Mouse (Mus musculus) limb, embryonic 15.5 days (tissue): Measurements from ENCODE around the gene Stpg2. TPM values are rescaled to one million over a fixed set of nuclear protein-coding genes. Genes with fewer than 3 reads are reported as not detected.
"Not testable (repeated sequence)": the region's sequence is repeated elsewhere in the genome, so short reads cannot be mapped to it uniquely, and the experiment has no call there.

Experiments
- ATAC-seq: fragments of 200-750 bp; cut with Nextera tagmentation; 2 replicates; pipeline ENCODE4 v1.8.0; 2017; ENCODE audit warnings: low read depth, moderate TSS enrichment; ENCODE audit not compliant: insufficient number of reproducible peaks, low FRiP score, low TSS enrichment
- H3K27ac ChIP-seq: fragments of 300-500 bp; sonication (generic); 2 replicates; pipeline ENCODE4 v1.5.1; 2015; ENCODE audit warnings: moderate library complexity, mild to moderate bottlenecking, inconsistent platforms
- H3K27me3 ChIP-seq: fragments of 300-500 bp; sonication (generic); 2 replicates; pipeline ENCODE4 v1.6.1; 2015; ENCODE audit warnings: inconsistent platforms
- H3K36me3 ChIP-seq: fragments of 300-500 bp; sonication (generic); 2 replicates; pipeline ENCODE4 v1.6.1; 2015; ENCODE audit warnings: inconsistent platforms
- H3K4me1 ChIP-seq: fragments of 300-500 bp; sonication (generic); 2 replicates; pipeline ENCODE4 v1.6.1; 2015; ENCODE audit warnings: inconsistent platforms
- H3K4me2 ChIP-seq: fragments of 300-500 bp; sonication (generic); 2 replicates; pipeline ENCODE4 v1.6.1; 2015; ENCODE audit warnings: mild to moderate bottlenecking, inconsistent platforms
- H3K4me3 ChIP-seq: fragments of 300-500 bp; sonication (generic); 2 replicates; pipeline ENCODE4 v1.5.1; 2015; ENCODE audit warnings: mild to moderate bottlenecking, inconsistent platforms
- H3K9ac ChIP-seq: fragments of 300-500 bp; sonication (generic); 2 replicates; pipeline ENCODE4 v1.6.1; 2015; ENCODE audit warnings: inconsistent platforms
- H3K9me3 ChIP-seq: fragments of 300-500 bp; sonication (generic); 2 replicates; pipeline ENCODE4 v1.6.1; 2016; ENCODE audit warnings: inconsistent platforms
- WGBS: fragments of 180-500 bp; shearing (Covaris S2); methylation state at CpG from one replicate; pipeline ENCODE4 v1.1.7; 2015; 5-methylcytosine and 5-hydroxymethylcytosine counted together
- polyA plus RNA-seq: library from polyadenylated mRNA; unstranded; fragments of >200 nt; fragmentation: Nextera tagmentation; extraction: Ambion mirVana; gene quantifications from 2 replicates; pipeline ENCODE4 v1.2.1, GENCODE M21; 2015

Gene Stpg2
- polyA plus RNA-seq, 1 experiment from 2014 or later = not detected

DNA sequence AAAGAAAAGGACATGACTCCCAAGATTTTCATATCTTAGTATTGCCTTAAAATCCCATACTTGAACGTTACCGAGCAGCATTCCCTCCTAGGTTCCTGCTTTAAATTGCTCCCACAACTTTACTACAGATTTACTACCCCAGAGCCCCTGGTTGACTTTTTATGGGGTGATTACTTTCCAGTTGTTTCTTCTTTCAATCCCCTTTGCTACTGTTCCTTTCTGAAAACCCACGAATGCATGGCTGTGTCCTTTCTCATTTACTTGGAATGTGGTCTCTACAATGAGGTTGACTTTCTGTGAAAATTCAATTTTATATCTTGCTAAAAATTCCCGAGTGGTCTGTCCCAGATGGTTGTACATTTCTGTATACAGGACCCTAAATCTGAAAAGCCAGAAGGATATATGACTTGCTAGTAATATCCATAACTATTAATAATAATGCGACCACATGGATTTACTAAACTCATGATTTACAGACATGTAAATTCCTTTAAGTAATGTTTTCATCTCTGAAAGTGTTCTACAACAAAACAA lies 458.3 kb downstream of the Stpg2 start:
- Histone ChIP-seq H3K36me3 (no peaks in the 10 kb centered on the region), H3K4me3 (no peak overlapping the region), H3K4me2 (no peak overlapping the region), H3K27ac (no peak overlapping the region), H3K27me3 (no peaks in the 10 kb centered on the region), H3K4me1 (no peaks in the 10 kb centered on the region), H3K9me3 (no peaks in the 10 kb centered on the region), H3K9ac (no peak overlapping the region)
- 22% methylated on average over 5 of the region's 5 CpGs for WGBS
- no peak for ATAC-seq

DNA sequence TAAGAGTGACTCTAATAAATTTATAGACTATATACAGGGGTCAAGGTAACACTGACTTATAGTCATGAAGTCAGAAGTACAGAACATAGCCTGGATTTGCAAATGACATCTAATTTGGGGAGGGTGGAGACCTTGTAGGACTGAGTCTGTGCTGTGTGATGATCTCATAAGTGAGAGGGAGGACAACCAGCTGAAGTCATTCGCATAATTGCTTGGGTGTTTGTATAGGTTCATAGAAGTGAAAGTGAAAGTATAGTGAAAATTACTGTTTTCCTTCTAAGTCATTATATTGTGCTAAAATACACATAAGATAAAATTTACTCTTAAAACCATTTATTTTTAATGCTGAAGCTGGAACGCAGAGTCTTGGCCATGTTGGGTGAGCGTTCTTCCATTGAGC lies 459.6 kb downstream of the Stpg2 start:
- Histone ChIP-seq H3K9ac (no peak overlapping the region), H3K27ac (no peak overlapping the region), H3K4me3 (no peak overlapping the region), H3K36me3 (no peaks in the 10 kb centered on the region), H3K27me3 (no peaks in the 10 kb centered on the region), H3K9me3 (no peaks in the 10 kb centered on the region), H3K4me1 (no peaks in the 10 kb centered on the region), H3K4me2 (no peak overlapping the region)
- no peak for ATAC-seq
- WGBS = 85% methylated on average over 3 of the region's 3 CpGs

DNA sequence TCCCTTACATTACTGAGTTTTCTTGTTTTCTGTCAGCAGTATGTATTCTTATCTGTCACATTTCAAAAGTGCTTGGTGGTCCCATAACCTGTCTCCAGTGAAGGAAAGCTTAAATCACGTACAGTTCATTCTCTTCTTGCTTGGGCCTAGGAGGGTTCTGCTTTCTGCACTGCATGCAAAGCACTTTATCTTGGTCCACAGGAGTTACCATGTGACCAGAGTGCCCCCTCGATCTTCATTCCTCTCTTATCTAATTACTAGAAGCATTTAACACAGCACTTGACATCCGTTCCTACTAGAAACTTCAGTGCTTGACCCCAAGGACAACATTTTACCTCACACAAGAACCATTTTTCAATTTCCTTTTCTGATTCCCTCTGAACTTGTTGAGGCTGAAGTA lies 470.7 kb downstream of the Stpg2 start:
- no peaks in the 10 kb centered on the region for H3K36me3 ChIP-seq
- no peaks in the 10 kb centered on the region for H3K27me3 ChIP-seq
- no peak overlapping the region for H3K4me3 ChIP-seq
- WGBS = 66% methylated on average over 3 of the region's 3 CpGs
- H3K27ac ChIP-seq = no peak overlapping the region
- no peak overlapping the region for H3K4me2 ChIP-seq
- no peak overlapping the region for H3K9ac ChIP-seq
- no peaks in the 10 kb centered on the region for H3K9me3 ChIP-seq
- no peaks in the 10 kb centered on the region for H3K4me1 ChIP-seq
- no peak for ATAC-seq

DNA sequence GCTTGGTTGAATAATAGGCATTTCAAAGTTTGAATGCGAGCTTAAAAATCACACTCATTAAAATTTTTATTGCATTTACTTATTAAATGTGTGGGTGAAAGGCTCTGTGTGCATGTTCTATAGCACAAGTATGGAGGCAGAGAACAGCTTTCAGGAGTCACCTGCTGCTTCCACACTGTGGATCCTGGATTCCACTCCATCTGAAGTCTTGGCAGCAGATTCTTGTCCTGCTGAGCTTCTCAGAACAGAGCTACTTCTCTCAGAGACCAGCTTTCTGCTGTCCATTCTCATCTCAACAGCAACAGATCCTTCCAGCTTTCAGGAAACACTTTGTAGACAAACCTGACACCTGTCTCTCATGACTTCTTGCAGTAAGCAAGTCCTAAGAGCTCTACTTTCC lies 471.2 kb downstream of the Stpg2 start:
- Histone ChIP-seq H3K27ac (no peak overlapping the region), H3K4me1 (no peaks in the 10 kb centered on the region), H3K9me3 (no peaks in the 10 kb centered on the region), H3K27me3 (no peaks in the 10 kb centered on the region), H3K4me2 (no peak overlapping the region), H3K4me3 (no peak overlapping the region), H3K36me3 (no peaks in the 10 kb centered on the region), H3K9ac (no peak overlapping the region)
- WGBS = 39% methylated on average over 1 of the region's 1 CpGs
- ATAC-seq = no peak

DNA sequence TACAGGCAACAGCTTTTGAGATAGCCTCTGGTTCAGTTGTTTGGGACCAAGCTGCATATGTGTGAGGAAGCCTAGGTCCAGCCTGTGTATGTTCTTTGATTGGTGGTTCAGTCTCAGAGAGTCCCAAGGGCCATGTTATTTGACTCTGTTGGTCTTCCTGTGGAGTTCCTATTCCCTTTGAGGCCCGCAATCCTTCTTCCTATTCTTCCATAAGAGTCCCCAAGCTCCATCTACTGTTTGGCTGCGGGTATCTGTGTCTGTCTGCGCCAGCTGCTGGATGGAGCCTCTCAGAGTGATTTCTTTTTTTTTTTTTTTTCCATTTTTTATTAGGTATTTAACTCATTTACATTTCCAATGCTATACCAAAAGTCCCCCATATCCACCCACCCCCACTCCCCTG lies 498.7 kb downstream of the Stpg2 start:
- not testable (repeated sequence) for H3K27me3 ChIP-seq, H3K4me1 ChIP-seq, H3K27ac ChIP-seq, H3K4me3 ChIP-seq, H3K36me3 ChIP-seq, H3K9me3 ChIP-seq, H3K9ac ChIP-seq, H3K4me2 ChIP-seq, ATAC-seq
- 96% methylated on average over 3 of the region's 3 CpGs for WGBS

DNA sequence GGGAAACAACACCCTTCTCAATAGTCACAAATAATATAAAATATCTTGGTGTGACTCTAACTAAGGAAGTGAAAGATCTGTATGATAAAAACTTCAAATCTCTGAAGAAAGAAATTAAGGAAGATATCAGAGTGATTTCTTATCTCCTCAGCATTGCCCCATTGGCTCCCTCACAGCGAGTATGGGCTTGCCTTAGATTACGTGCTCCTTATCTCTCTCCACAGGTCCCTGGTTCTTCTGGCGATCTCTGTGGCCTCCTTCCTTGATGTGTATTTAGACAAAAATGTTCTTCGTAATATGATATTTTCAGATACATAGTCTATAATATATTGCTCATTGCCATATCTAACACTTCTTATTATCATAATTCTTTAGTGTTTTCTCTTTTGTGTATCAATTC lies 501.9 kb downstream of the Stpg2 start:
- WGBS = 88% methylated on average over 4 of the region's 4 CpGs
- not testable (repeated sequence) for H3K9me3 ChIP-seq, H3K9ac ChIP-seq, H3K27ac ChIP-seq, H3K36me3 ChIP-seq, H3K4me1 ChIP-seq, H3K4me3 ChIP-seq, H3K4me2 ChIP-seq, ATAC-seq, H3K27me3 ChIP-seq

DNA sequence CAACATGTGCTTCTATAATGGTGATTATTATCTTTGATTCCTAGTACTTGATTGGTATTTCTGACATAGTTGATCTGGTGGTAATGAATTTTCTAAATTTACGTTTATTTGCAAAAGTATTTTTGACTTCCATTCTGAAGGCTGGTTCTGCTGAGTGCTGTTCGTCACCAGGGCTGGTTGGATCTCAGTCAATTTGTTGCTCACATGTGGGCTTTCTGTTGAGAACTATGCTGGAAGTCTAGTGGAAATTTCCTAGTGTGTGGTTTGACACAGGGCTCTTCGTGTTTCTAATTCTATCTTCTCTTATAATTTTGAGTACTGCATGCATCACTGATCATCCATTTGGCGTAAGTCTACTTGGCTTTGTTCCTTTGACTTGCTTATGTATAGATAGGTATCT lies 504.3 kb downstream of the Stpg2 start:
- no peaks in the 10 kb centered on the region for H3K9me3 ChIP-seq
- H3K9ac ChIP-seq = no peak overlapping the region
- H3K4me3 ChIP-seq = no peak overlapping the region
- H3K36me3 ChIP-seq = no peaks in the 10 kb centered on the region
- ATAC-seq = no peak
- H3K4me1 ChIP-seq = no peaks in the 10 kb centered on the region
- H3K27me3 ChIP-seq = no peaks in the 10 kb centered on the region
- no peak overlapping the region for H3K4me2 ChIP-seq
- 78% methylated on average over 4 of the region's 4 CpGs for WGBS
- H3K27ac ChIP-seq = no peak overlapping the region

DNA sequence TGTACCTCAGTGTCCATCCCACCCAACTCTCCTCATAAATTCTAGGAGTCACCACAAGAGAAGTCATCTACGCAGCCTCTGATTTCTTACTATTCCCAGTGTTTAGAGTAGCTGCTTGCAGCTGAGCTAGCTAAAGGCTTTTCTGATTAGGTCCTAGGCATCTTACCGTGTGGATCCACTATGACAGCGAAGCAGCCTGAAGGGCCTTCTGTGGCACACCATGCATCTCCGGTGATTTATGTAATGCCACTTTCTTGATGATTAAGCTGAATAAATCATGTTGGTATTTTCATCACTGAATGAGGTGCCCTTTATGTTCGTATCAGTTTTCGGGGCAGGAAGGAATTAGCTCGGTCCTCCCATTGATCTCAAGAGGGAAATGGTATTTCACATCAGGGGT lies 523.3 kb downstream of the Stpg2 start:
- WGBS = 32% methylated on average over 7 of the region's 7 CpGs
- Histone ChIP-seq H3K36me3 (no peaks in the 10 kb centered on the region), H3K9ac (no peak overlapping the region), H3K4me2 (no peak overlapping the region), H3K9me3 (no peaks in the 10 kb centered on the region), H3K27ac (no peak overlapping the region), H3K4me3 (no peak overlapping the region), H3K4me1 (no peaks in the 10 kb centered on the region), H3K27me3 (no peaks in the 10 kb centered on the region)
- ATAC-seq = no peak

DNA sequence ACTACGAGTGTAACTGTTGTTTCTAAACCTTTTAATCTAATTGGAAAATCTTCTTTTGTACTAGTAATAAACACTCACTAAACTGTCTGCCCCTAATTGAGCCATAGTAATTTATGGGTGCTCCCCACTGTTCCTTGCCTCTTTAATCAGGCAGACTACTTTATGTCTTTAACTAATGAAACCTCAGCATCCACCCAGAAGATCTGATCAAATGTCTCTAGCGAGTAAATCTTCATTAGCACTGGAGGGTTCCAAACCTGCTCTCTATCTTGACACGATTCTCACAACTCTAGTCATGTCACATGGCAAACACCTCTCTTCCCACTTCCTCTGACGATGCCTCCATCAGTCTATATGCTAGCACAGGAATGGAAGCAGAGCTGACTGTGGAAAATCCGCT lies 523.8 kb downstream of the Stpg2 start:
- Histone ChIP-seq H3K4me1 (no peaks in the 10 kb centered on the region), H3K4me3 (no peak overlapping the region), H3K36me3 (no peaks in the 10 kb centered on the region), H3K9me3 (no peaks in the 10 kb centered on the region), H3K9ac (no peak overlapping the region), H3K4me2 (no peak overlapping the region), H3K27ac (no peak overlapping the region), H3K27me3 (no peaks in the 10 kb centered on the region)
- no peak for ATAC-seq
- 29% methylated on average over 5 of the region's 5 CpGs for WGBS

DNA sequence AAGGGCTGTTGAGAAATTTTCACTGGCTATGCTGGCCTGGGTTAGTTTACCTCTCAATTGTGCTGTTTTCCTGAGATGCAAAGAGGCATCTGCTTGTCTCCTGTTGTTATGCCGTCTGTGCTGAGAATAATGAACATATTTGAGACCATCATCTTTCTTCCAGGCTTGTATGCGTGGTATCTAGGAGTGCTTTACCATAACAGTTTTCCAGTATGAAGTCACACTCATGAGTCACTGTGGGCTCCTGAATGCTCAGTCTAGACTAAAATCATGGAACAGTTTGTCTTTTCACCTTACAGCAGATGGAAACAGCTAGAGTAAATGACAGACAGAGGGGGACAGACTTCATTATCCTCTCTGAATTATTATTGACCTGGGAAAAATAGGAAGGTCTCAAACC lies 527.7 kb downstream of the Stpg2 start:
- no peaks in the 10 kb centered on the region for H3K36me3 ChIP-seq
- no peak overlapping the region for H3K27ac ChIP-seq
- no peak for ATAC-seq
- H3K4me3 ChIP-seq = no peak overlapping the region
- H3K9ac ChIP-seq = no peak overlapping the region
- no peak overlapping the region for H3K4me2 ChIP-seq
- H3K9me3 ChIP-seq = no peaks in the 10 kb centered on the region
- whole genome bisulfite sequencing = 78% methylated on average over 2 of the region's 2 CpGs
- no peaks in the 10 kb centered on the region for H3K27me3 ChIP-seq
- no peaks in the 10 kb centered on the region for H3K4me1 ChIP-seq

DNA sequence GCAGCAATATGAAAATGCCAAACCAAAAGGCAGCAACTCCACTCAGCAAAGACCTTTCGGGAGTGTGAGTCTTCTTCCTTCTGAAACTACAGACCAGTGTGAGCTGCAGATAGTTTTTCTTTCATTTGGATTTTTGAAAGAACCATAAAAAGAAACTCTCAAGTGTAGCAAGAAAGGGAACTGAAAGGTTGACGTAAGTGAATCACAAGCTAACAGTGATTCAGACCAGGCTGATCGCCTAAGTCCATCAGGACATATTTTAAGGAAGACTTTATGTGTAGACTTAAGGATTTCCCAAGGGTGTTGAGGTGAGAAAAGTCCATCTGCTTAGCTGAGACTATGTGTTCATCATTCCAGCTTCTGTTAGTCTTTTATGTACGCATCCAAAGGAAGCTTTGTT lies 533.9 kb downstream of the Stpg2 start:
- no peak overlapping the region for H3K9ac ChIP-seq
- 86% methylated on average over 4 of the region's 4 CpGs for WGBS
- no peak for ATAC-seq

More for the DNA sequence above, 533.9 kb downstream of the Stpg2 start:
- Histone ChIP-seq H3K4me1 (no peaks in the 10 kb centered on the region), H3K27me3 (no peaks in the 10 kb centered on the region), H3K4me2 (no peak overlapping the region), H3K4me3 (no peak overlapping the region), H3K27ac (no peak overlapping the region), H3K36me3 (no peaks in the 10 kb centered on the region), H3K9me3 (no peaks in the 10 kb centered on the region)
